Mouse (Mus musculus): ENCODE measurements around the gene Uqcrc1. TPM values are rescaled to one million over a fixed set of nuclear protein-coding genes. Genes with fewer than 3 reads are reported as not detected.
A peak's percentile ranks its signal among the peaks of the same experiment; 100 is the strongest.

Uqcrc1 gene
- polyA plus RNA-seq, 1 experiment, result 382 TPM

DNA sequence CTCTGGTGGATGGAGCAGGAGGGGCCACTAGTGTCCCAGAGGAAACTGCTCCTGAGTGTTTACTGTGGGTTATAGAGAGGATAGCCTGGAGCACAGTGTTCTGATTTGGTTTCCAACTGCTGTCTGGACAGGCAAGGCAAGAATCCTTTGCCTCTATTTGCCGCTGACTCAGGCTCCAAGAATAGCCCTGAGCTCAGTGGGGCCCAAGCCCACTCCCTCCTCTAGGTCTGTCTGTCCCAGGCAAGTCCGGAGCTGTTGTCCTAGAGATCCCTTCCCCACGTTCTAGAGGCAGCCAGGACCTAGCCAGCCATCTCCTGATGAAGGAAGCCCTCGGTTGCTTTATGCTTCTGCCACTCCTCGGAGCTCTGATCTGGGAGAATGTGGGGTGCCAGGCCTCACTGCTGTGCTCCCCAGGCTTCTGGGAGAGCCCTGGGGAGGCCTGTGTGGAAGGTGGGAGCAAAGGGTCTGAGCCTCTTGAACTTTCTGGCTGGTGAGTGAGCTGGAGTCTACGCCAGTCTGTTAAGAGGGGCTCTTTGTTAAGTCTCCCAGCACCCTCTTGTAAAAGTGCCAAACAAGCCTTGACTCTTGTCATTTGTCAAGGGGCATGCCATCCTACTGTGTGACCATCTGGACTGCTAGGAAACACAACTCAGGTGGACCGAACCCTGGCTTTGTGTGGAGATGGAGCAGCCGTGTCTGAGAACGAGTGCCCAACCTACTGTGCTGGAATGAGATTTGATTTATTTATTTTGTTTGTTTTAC lies 13.7 kb downstream of the Uqcrc1 start:
- Histone ChIP-seq H3ac (ENCODE audit: control insufficient read depth, insufficient read length, low read depth) (no peak overlapping the region), H3K79me3 (ENCODE audit: low read depth) (peaks cover 3% of the 10 kb centered on the region), H3K79me2 (ENCODE audit: control insufficient read depth, insufficient read depth) (peaks cover 15% of the 10 kb centered on the region), H3K36me3 (ENCODE audit: control insufficient read depth, insufficient read depth) (peaks cover 51% of the 10 kb centered on the region), H3K4me3 (ENCODE audit: insufficient read depth, poor library complexity, severe bottlenecking) (no peak overlapping the region), H3K27me3 (ENCODE audit: control insufficient read depth, insufficient read depth, insufficient read length) (no peaks in the 10 kb centered on the region)
- TF ChIP-seq USF1 (IDR thresholded peaks at IDR 0.05; ENCODE audit: low read depth) (no peak), MYOG (IDR thresholded peaks at IDR 0.05; ENCODE audit: control insufficient read depth, extremely low read depth, insufficient read length) (no peak), CTCF (IDR thresholded peaks at IDR 0.05; ENCODE audit: control insufficient read depth, insufficient read depth, insufficient read length) (no peak), MYOD1 (IDR thresholded peaks at IDR 0.05; ENCODE audit: control insufficient read depth, insufficient read length, low read depth) (no peak), FOSL1 (IDR thresholded peaks at IDR 0.05; ENCODE audit: insufficient read depth, low read length, poor library complexity, severe bottlenecking) (no peak), CEBPB (IDR thresholded peaks at IDR 0.05; ENCODE audit: low read depth) (no peak), MAX (IDR thresholded peaks at IDR 0.05) (no peak)

DNA sequence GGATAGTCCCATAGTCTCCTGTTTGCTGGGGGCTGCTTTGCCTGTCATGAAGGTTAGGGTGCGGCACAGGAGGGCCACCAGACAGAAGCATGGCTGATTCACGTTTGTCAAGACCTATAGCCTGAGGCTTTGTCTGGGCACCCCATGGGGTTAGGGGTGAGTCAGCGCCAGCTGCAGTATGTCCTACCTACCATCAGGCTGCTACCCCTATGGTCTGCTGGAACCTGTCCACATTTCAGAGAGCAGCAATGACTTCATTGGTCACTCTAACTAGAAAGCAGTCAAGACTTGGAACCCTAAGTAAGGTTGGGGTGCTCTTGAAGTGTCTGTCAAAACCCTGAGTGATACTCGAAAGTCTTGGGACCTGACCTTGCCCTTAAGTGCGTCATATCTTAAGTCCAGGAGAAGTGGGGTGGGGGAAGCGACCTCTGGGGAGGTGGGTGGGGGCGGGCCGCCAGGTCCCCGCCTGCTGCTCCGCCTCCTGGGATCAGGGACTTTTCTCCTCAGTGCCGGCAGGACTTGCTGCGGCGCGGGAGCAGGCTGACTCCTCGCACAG lies 16.7 kb downstream of the Uqcrc1 start, which contains the start of gene Col7a1:
Col7a1 (plus strand) TSS at position 506 of the 556 bp plus-strand sequence.
- Histone ChIP-seq H3K36me3 (ENCODE audit: control insufficient read depth, insufficient read depth) (peaks cover 36% of the 10 kb centered on the region), H3K4me3 (ENCODE audit: insufficient read depth, poor library complexity, severe bottlenecking) (peak within 1 kb of the TSS; percentile 37), H3ac (ENCODE audit: control insufficient read depth, insufficient read length, low read depth) (peak within 1 kb of the TSS; percentile 57), H3K79me3 (ENCODE audit: low read depth) (peaks cover 5% of the 10 kb centered on the region), H3K79me2 (ENCODE audit: control insufficient read depth, insufficient read depth) (peaks cover 36% of the 10 kb centered on the region), H3K27me3 (ENCODE audit: control insufficient read depth, insufficient read depth, insufficient read length) (no peaks in the 10 kb centered on the region)
- TF ChIP-seq CEBPB (IDR thresholded peaks at IDR 0.05; ENCODE audit: low read depth) (no peak), FOSL1 (IDR thresholded peaks at IDR 0.05; ENCODE audit: insufficient read depth, low read length, poor library complexity, severe bottlenecking) (peak; percentile 18), MYOD1 (IDR thresholded peaks at IDR 0.05; ENCODE audit: control insufficient read depth, insufficient read length, low read depth) (peak; percentile 91), CTCF (IDR thresholded peaks at IDR 0.05; ENCODE audit: control insufficient read depth, insufficient read depth, insufficient read length) (no peak), MAX (IDR thresholded peaks at IDR 0.05) (no peak), USF1 (IDR thresholded peaks at IDR 0.05; ENCODE audit: low read depth) (no peak), MYOG (IDR thresholded peaks at IDR 0.05; ENCODE audit: control insufficient read depth, extremely low read depth, insufficient read length) (no peak)

DNA sequence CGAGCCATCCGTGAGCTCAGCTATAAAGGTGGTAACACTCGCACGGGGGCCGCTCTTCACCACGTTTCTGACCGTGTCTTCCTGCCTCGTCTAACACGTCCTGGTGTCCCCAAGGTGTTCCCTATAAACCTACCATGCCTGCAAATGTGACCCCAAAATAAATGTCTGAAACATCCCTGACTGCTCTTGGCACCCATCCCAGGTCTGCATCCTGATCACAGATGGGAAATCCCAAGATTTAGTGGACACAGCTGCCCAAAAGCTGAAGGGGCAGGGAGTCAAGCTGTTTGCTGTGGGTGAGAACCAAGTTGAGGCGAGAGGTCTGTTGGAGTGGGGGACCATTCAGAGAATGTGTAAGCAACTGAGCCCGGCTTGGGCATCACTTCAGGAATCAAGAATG lies 18.8 kb downstream of the Uqcrc1 start:
- Histone ChIP-seq H3K36me3 (ENCODE audit: control insufficient read depth, insufficient read depth) (peaks cover 23% of the 10 kb centered on the region), H3K79me2 (ENCODE audit: control insufficient read depth, insufficient read depth) (peaks cover 36% of the 10 kb centered on the region), H3K79me3 (ENCODE audit: low read depth) (peaks cover 5% of the 10 kb centered on the region), H3ac (ENCODE audit: control insufficient read depth, insufficient read length, low read depth) (no peak overlapping the region), H3K27me3 (ENCODE audit: control insufficient read depth, insufficient read depth, insufficient read length) (no peaks in the 10 kb centered on the region), H3K4me3 (ENCODE audit: insufficient read depth, poor library complexity, severe bottlenecking) (no peak overlapping the region)
- no peak for TF ChIP-seq MYOD1 (IDR thresholded peaks at IDR 0.05; ENCODE audit: control insufficient read depth, insufficient read length, low read depth)
- no peak for TF ChIP-seq USF1 (IDR thresholded peaks at IDR 0.05; ENCODE audit: low read depth)
- TF ChIP-seq MAX (IDR thresholded peaks at IDR 0.05), result no peak
- no peak for TF ChIP-seq CEBPB (IDR thresholded peaks at IDR 0.05; ENCODE audit: low read depth)
- TF ChIP-seq FOSL1 (IDR thresholded peaks at IDR 0.05; ENCODE audit: insufficient read depth, low read length, poor library complexity, severe bottlenecking), result no peak
- TF ChIP-seq CTCF (IDR thresholded peaks at IDR 0.05; ENCODE audit: control insufficient read depth, insufficient read depth, insufficient read length), result no peak
- TF ChIP-seq MYOG (IDR thresholded peaks at IDR 0.05; ENCODE audit: control insufficient read depth, extremely low read depth, insufficient read length), result no peak

DNA sequence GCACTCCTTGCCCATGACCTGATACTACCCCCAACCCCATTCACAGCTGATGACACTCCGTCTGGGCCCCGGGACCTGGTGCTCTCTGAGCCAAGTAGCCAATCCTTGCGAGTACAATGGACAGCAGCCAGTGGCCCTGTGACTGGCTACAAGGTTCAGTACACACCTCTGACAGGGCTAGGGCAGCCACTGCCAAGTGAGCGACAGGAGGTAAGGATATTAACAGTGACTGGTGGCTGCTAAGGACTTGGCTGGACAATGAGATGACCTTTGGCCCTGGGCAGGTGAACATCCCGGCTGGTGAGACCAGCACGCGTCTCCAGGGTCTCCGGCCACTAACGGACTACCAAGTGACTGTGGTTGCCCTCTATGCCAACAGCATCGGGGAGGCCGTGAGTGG lies 19.4 kb downstream of the Uqcrc1 start:
- Histone ChIP-seq H3K27me3 (ENCODE audit: control insufficient read depth, insufficient read depth, insufficient read length) (no peaks in the 10 kb centered on the region), H3K79me2 (ENCODE audit: control insufficient read depth, insufficient read depth) (peaks cover 36% of the 10 kb centered on the region), H3K4me3 (ENCODE audit: insufficient read depth, poor library complexity, severe bottlenecking) (no peak overlapping the region), H3K79me3 (ENCODE audit: low read depth) (peaks cover 5% of the 10 kb centered on the region), H3ac (ENCODE audit: control insufficient read depth, insufficient read length, low read depth) (no peak overlapping the region), H3K36me3 (ENCODE audit: control insufficient read depth, insufficient read depth) (peaks cover 28% of the 10 kb centered on the region)
- TF ChIP-seq FOSL1 (IDR thresholded peaks at IDR 0.05; ENCODE audit: insufficient read depth, low read length, poor library complexity, severe bottlenecking) (no peak), CTCF (IDR thresholded peaks at IDR 0.05; ENCODE audit: control insufficient read depth, insufficient read depth, insufficient read length) (no peak), MYOD1 (IDR thresholded peaks at IDR 0.05; ENCODE audit: control insufficient read depth, insufficient read length, low read depth) (no peak), USF1 (IDR thresholded peaks at IDR 0.05; ENCODE audit: low read depth) (no peak), CEBPB (IDR thresholded peaks at IDR 0.05; ENCODE audit: low read depth) (no peak), MAX (IDR thresholded peaks at IDR 0.05) (no peak), MYOG (IDR thresholded peaks at IDR 0.05; ENCODE audit: control insufficient read depth, extremely low read depth, insufficient read length) (no peak)

DNA sequence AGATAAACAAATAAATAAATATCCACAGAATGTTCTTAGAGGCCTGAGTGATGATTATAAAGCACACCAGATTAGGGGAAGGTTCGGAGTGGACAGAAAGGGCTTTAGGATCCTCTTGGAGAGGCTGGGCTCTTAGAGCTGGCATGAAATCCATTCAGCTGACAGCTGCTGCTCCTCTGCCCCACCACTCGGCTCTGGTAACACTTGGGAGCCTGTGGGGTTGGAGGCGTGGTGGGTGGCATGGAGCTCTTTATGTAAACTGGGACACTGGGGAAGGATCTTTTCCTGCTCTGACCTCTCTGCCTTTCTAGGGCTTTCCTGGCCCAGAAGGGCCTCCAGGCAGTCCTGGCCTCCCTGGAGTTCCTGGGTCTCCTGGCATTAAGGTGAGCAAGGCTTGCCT lies 27.1 kb downstream of the Uqcrc1 start:
- TF ChIP-seq MYOG (IDR thresholded peaks at IDR 0.05; ENCODE audit: control insufficient read depth, extremely low read depth, insufficient read length) (no peak), FOSL1 (IDR thresholded peaks at IDR 0.05; ENCODE audit: insufficient read depth, low read length, poor library complexity, severe bottlenecking) (no peak), MYOD1 (IDR thresholded peaks at IDR 0.05; ENCODE audit: control insufficient read depth, insufficient read length, low read depth) (no peak), MAX (IDR thresholded peaks at IDR 0.05) (no peak), CTCF (IDR thresholded peaks at IDR 0.05; ENCODE audit: control insufficient read depth, insufficient read depth, insufficient read length) (no peak), USF1 (IDR thresholded peaks at IDR 0.05; ENCODE audit: low read depth) (no peak), CEBPB (IDR thresholded peaks at IDR 0.05; ENCODE audit: low read depth) (no peak)
- Histone ChIP-seq H3ac (ENCODE audit: control insufficient read depth, insufficient read length, low read depth) (no peak overlapping the region), H3K27me3 (ENCODE audit: control insufficient read depth, insufficient read depth, insufficient read length) (no peaks in the 10 kb centered on the region), H3K4me3 (ENCODE audit: insufficient read depth, poor library complexity, severe bottlenecking) (no peak overlapping the region), H3K36me3 (ENCODE audit: control insufficient read depth, insufficient read depth) (peaks cover 25% of the 10 kb centered on the region), H3K79me2 (ENCODE audit: control insufficient read depth, insufficient read depth) (no peaks in the 10 kb centered on the region), H3K79me3 (ENCODE audit: low read depth) (no peaks in the 10 kb centered on the region)
